Mouse (Mus musculus) liver, adult (tissue): ENCODE results near the gene Usp22.

Experiments used
- GATA4 ChIP-seq: IDR thresholded peaks from 2 replicates; pipeline ENCODE4 v1.6.1; 2014; ENCODE audit warnings: mild to moderate bottlenecking, low read length; ENCODE audit not compliant: insufficient replicate concordance

The Usp22 gene

DNA sequence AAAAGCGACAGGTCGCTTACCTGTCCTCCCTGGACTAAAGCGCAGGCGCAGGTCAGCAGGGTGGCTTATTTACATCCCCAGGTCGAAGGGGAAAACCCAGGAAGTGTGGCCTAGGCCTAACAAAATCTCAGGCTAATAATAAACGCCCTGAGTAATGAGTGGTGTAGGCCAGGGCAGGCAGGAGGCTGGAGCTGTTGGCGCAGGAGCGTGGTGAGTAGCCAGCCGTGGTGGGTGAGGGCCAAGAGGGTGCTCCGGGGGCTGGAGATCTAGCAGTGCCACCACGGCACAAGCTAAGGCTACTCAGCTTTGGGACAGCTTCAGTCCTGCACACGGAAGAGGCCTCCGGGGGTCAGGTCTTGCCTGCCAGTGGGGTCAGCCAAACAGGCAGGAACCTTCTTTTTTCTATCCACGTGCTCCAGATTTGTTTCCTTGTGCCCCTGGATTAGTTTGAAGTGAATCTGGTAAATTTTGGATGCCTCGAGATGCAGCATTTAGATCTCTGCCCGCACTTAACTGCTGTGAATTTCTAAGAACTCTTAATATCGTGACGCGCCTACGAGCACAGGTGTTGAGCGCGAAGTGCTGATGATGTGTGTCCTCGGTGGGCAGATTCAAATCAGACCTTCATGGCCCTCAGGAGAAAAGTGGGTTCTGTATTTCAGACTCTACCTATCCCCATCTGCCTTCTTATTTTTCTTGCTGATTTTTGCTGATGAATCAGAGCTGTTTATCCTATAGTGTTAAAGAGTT is 48.1 kb downstream of the Usp22 start, which contains the start of gene Tnfrsf13b:
Tnfrsf13b (plus strand) TSS at position 150 of the 750 bp plus-strand sequence.
- no peak for TF ChIP-seq GATA4

DNA sequence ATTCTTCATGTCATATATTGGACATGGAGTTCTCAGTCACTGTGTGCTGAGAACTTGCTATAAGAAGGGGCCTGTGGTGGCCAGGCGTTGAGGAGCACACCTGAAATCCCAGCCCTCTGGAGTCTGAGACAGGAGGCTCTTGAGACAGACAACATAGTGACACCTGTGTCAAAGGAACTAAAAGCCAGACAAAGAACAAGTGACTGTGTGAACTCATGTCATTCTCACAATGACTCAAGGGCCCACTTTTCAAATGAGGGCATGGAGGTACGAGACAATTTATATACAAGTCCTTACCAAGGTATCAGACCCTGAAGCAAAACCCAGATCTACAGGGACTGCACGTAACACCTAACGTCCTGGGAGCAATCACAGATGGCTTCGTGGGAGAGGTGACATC is 48.9 kb downstream of the Usp22 start:
- TF ChIP-seq GATA4: no peak

DNA sequence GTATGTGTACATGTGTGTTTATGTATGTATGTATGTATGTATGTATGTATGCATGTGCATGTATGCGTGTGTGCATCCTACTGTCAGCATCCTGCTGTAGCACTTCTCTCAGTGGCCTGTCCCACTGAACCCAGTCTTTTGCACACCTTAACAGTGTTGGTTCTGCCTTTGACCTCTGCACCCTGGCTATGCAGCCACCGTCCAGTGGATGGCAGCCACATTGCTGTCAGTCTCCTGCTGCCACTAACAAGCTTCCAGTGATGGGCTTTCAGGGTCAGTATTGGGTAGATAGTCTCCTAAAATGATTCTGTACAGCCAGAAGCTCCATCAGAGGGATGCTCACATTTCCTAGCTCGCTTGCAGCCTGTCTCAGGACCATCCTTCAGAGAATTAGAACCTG is 51.0 kb downstream of the Usp22 start:
- no peak for TF ChIP-seq GATA4

DNA sequence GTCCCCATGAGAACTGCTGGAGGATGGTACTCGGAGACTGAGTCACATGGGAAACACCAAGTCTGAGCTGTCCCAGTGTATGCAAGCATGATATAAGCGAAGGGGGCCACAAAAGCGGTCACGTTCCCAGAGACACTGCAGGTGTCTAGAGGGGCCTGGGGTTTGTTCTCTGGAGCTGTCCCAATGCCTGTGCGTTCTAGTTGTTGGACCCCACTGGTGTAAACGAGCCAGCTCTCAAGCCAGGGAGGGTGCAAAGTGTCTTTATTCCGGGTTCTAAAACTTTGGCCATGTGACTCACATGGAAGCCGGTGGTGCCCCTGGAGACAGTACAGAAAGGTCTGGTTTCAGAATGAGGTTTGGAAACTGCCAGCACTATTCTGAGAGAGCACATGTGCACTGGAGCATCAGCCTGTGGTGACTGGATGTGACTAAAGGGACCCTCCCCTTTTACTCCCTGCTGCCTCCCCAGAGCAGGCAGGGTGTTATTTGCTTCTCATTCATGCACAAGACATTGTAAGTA is 52.0 kb downstream of the Usp22 start:
- TF ChIP-seq GATA4: no peak

DNA sequence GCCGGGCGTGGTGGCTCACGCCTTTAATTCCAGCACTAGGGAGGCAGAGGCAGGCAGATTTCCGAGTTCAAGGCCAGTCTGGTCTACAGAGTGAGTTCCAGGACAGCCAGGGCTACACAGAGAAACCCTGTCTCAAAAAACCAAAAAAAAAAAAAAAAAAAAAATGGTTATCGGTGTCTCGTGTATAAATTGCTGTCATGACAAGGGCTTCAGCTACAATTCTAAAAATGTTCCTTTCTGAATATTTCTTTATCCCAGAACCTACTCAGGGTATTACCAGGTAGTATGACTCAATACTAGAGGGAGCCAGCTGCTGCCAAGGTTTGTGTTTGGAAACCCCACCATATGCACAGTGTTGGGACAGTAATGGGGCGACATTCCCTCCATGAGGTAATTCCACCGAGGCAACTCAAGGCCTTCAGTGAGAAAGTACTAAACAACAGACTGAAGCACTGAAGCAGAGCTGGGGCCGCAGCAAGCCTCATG is 52.5 kb downstream of the Usp22 start:
- no peak for TF ChIP-seq GATA4

DNA sequence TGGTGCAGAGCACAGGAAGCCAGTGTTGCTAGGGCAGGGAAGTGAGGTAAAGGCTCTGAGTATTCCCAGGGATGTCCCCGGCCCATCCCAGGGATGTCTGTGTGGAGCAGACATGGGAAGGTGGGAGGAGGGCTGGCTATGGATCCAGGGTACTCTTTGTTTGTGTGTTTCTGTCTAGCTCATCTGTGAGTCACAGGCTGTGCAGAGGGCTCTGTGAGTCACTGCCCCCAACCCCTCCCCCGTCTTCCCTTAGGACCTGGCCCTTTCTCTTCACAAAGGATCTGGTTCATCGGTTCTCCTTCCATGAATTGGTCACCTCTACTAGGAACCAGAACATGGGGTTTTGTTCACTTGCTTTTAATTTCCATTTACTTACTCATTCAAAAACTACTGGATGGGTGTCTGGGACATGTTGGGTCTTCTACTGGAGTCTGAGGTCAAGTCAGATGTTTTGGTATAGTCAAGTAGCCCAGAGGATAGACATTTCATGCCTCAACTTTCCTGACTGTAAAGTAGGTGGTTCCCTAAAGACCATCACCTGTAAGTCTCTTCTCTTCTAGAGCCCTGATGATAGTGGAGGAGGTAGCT is 54.8 kb downstream of the Usp22 start:
- TF ChIP-seq GATA4: no peak

DNA sequence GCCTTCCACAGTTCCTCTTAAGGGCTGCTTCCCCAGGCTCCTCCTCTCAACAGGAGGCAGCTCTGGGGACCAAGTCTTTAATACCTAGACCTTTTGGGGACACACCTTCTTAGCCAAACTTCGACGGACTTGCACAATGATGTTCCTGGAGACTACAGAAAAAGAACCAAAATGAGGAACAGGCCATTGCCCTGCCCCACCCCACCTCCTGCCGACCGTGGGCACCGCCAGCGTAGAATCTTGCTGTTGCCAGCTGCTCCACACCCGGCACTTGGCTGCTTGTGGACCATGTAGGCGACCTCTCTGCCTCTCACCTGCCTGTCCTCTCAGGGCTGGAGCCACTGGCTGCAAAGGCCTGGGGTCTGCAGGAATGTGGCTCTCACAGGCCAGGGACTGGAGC is 58.6 kb downstream of the Usp22 start:
- no peak for TF ChIP-seq GATA4

DNA sequence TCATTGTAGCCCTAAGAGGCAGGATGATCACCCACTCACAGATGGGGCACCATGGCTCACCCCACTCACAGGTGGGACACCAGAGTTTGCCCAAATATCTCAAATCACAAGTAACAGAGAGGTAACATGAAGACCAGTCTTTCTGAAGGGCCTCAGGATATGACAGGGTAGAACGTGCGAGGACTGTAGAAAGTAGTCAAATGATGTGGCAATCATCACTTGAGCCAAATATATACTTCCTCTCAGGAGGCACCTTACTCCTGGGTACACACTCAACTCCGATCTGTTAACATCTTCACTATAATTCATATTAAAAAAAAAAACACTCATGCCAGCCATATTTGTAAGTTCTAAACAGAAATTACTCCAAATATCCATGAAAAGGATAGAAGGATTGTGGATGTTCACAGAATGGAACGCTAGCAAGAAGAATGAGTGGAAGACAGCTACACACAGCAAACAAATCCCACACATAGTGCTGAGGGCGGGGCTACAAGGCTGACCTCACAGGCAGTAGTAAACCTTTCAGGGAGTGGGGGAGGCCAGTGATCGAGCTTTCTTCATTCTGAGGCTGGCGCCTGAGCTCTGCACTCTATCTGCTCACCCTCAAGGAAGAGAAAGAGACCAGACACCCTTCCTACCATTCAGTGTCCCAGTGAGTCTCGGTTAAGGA is 62.4 kb downstream of the Usp22 start:
- TF ChIP-seq GATA4: no peak

DNA sequence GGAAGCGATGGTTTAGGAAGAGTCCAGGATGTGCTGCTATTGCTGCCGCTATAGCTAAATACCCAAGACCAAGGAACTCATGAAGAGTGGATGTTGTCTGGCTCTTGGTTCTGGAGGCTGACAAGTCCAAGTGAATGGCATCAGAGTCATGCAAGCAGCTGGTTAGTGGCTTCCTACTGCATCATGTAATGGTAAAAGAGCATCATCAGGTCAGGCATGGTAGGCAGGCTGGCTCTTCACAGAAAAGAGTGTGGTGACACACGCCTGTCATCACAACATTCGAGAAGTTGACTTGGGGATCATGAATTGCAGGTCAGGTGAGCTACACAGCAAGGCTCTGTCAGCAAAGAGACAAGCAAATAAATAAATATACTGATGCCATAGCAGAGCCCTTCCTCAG is 63.4 kb downstream of the Usp22 start:
- TF ChIP-seq GATA4: no peak

DNA sequence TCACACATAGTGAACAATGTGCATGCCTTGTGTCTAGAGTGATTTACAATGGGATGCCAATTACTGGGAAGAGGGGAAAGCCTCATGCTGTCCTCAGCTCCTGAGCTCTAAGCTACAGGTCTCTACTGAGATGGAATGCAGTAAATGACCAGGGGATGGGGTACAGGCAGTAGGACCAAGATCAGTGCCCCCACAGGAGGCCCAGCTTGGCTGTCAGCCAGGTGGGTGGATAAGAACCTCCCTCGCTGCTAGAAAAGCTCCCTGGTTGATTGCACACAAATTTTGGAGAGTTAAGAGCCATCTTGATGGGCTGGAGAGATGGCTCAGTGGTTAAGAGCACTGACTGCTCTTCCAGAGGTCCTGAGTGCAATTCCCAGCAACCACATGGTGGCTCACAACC is 63.9 kb downstream of the Usp22 start:
- no peak for TF ChIP-seq GATA4

DNA sequence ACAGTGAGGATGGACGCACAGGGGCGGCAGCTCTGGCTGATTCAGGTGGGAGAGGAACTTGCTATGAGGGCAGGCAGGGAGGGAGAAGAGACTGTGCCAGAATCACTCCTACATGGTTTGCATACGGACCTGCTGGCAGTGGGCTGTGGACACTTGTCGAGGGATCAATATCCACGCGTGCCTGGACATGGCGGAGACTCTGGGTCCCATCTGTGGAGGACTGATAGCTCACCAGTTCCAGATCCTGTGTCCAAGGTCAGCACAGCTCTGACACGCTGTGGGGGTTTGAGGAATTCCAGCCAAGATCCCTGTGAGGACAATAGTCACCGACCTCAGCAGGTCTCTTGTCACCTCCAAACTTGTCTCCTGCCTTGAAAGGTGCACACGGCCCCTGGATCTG is 64.7 kb downstream of the Usp22 start:
- TF ChIP-seq GATA4: no peak

DNA sequence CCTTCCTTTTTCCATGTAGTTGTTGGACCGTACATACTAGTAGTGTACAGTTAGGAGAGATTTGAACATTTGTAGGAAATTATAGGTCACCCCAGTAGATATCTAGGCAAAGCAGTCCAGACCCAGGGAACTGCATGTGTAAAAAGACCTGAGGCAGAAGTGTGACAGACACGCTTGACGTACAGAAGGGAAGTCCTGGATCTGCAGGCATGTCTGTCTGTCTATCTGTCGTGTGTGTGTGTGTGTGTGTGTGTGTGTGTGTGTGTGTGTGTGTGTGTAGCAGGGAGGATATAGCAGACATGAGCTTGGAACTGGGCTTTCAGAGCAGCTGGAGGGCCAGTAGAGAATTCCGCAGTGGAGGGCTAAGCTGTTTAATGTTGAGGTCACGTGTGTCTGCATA is 65.1 kb downstream of the Usp22 start:
- no peak for TF ChIP-seq GATA4

DNA sequence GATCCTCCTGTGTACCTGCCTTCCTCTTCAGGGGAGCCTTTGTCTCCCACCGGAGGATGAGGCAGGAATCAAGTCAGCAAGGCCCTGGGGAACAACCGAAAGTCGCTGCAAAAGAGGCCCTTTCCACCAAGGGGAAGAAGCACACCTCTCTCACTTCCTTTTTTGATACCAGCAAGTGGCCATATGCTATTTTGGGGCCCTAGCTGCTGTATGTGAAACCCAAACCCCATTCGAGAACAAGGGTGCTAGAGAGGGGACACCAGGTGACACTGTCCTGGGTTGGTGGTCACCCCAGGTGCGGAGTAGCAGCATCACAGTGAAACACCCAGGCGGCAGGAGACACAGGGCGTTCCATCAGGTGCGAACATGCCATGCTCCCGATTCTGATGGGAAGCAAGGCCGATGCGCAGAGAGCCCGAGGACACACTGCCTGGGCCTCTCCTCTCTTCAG is 65.9 kb downstream of the Usp22 start:
- TF ChIP-seq GATA4: no peak

DNA sequence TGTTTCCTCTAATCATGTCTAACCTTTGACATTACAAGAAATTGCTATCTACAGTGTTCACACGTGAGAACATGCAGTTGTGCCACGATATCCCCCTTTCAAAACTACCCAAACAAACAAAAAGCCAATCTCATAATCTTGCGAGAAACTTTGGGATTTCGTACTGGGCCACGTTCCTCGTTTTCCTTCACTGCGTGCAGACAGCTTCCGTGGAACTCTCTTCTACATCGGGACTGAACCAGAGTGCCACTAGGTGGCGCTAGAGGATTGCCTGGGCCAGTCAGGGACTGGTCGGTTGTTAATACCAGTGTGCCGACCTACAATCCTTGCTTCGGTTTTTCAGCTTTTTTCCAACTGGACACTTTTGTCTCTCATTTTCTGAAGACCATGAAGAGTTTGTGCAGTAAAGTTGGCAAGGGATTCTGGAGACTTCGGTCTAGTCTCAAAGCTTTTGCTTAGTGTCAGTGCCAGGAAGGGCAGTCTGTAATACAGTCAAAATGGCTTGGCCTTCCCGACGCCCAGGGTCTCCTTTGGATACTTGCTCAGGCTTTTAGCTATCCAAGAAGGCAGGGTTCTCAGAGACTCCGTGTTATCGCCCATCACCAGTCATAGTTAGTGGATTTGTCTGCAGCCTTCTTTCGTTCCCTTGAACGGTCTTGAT is 70.5 kb downstream of the Usp22 start:
- no peak for TF ChIP-seq GATA4

DNA sequence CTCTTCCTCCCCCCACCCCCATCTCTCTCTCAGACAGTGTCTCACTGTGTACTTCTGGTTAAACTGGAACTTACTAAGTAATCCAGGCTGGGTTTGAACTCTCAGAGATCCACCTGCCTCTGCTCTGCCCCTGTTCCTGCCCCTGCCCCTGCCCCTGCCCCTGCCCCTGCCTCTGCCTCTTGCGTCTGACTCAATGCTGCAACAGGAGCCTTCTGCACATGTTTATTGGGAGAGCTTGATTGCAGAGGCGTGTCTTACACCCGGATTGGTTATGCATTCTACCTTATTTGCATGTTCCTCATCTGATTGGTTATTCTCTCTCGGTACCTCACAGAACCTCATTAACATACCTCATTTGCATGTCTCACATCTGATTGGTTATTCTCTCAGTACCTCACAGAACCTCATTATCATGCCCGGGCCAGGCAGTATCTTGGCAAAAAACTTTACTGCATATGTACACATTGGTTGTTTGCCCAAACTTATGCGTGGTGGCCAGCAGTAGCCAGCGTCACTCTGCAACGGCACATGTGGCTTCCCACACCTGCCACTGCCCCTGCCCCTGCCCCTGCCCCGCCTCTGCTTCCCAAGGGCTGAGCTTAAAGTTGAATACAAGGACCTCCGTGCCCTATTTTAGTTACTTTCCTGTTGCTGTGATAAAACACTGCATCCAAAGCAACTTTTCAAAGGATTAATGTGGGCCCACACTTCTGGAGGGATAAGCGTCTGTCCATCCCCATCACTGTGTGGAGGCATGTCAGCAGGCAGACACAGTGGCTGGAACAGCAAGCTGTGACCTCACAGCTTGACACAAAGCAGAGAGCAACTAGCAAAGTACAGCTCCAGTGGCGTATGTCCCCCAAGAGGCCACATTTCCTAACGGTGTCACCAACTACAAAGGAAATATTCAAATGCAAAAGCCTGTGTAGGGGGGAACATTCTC is 72.2 kb downstream of the Usp22 start:
- TF ChIP-seq GATA4: no peak
